Mouse (Mus musculus) liver, adult 2 months (tissue): ENCODE results near the gene Glp1r. TPM values are rescaled to one million over a fixed set of nuclear protein-coding genes. Genes with fewer than 3 reads are reported as not detected.

Experiments used
- DNase-seq: peaks from one replicate; pipeline ENCODE4 v3.0.0-alpha.2; 2011; ENCODE audit warnings: low read depth, low spot score; ENCODE audit errors: extremely low read depth
- H3K27ac ChIP-seq: fragments of 200-500 bp; replicated peaks from 2 replicates; pipeline ENCODE4 v1.5.1; 2012; ENCODE audit warnings: low read depth, mild to moderate bottlenecking, control low read depth, inconsistent platforms, low read length; ENCODE audit not compliant: insufficient read depth
- H3K27me3 ChIP-seq: fragments of 200-500 bp; 2 replicates; pipeline ENCODE4 v1.6.1; 2012; ENCODE audit warnings: mild to moderate bottlenecking, moderate library complexity, low read length, inconsistent platforms; ENCODE audit not compliant: control insufficient read depth, insufficient read depth
- H3K36me3 ChIP-seq: fragments of 200-500 bp; 2 replicates; pipeline ENCODE4 v1.6.1; 2012; ENCODE audit warnings: low read length, inconsistent platforms; ENCODE audit not compliant: control insufficient read depth, insufficient read depth
- H3K4me1 ChIP-seq: fragments of 200-500 bp; 2 replicates; pipeline ENCODE4 v1.6.1; 2011; ENCODE audit warnings: low read length; ENCODE audit not compliant: control insufficient read depth, insufficient read depth
- H3K4me3 ChIP-seq: fragments of 200-500 bp; 2 replicates; pipeline ENCODE4 v1.5.1; 2011; ENCODE audit warnings: low read depth, mild to moderate bottlenecking, control low read depth, low read length, moderate library complexity; ENCODE audit not compliant: insufficient read depth
- H3K79me2 ChIP-seq: fragments of 200-500 bp; 2 replicates; pipeline ENCODE4 v1.6.1; 2012; ENCODE audit warnings: inconsistent platforms, mild to moderate bottlenecking, low read length, moderate library complexity; ENCODE audit not compliant: control insufficient read depth, insufficient read depth
- H3K9ac ChIP-seq: fragments of 200-500 bp; 2 replicates; pipeline ENCODE4 v1.6.1; 2012; ENCODE audit warnings: low read depth, mild to moderate bottlenecking, control low read depth, inconsistent platforms, low read length
- CTCF ChIP-seq: fragments of 200-500 bp; IDR thresholded peaks from 2 replicates; pipeline ENCODE4 v1.5.1; 2011; ENCODE audit warnings: low read depth, low read length, control low read depth
- POLR2A ChIP-seq: fragments of 200-500 bp; IDR thresholded peaks from 2 replicates; pipeline ENCODE4 v1.6.1; 2011; ENCODE audit warnings: low read length, control low read depth; ENCODE audit not compliant: insufficient read depth; ENCODE audit errors: extremely low read depth
- WGBS: fragments of 180-500 bp; shearing (Covaris S2); methylation state at CpG from one replicate; pipeline ENCODE4 v1.1.7; 2018; 5-methylcytosine and 5-hydroxymethylcytosine counted together
- polyA plus RNA-seq: library from polyadenylated mRNA; depleted of rRNA; stranded (reverse); fragments of >200 nt; gene quantifications from 2 replicates; pipeline ENCODE4 v1.2.3, GENCODE M21; 2012
- total RNA-seq: library from RNA; depleted of rRNA; stranded (reverse); fragments of >200 nt; gene quantifications from 2 replicates; pipeline ENCODE4 v1.2.3, GENCODE M21; 2014

The Glp1r gene
- total and polyA plus RNA-seq, 2 experiments: 0.02 to 0.09 TPM

- Histone ChIP-seq H3K4me3 (no peak overlapping the region), H3K79me2 (no peaks in the 10 kb centered on the region), H3K27me3 (no peaks in the 10 kb centered on the region), H3K4me1 (no peaks in the 10 kb centered on the region), H3K27ac (no peak overlapping the region), H3K9ac (no peak overlapping the region), H3K36me3 (no peaks in the 10 kb centered on the region)
- peak; percentile 15 for DNase-seq
- TF ChIP-seq CTCF (no peak), POLR2A (no peak)
- 58% methylated on average over 1 of the region's 1 CpGs for WGBS
Observed at GRCm38 (mm10) chr17:30948382-30948781, 46.8 kb downstream of the Glp1r start.

GRCm38 (mm10) chr17:30950780-30951179 lies 49.2 kb downstream of the Glp1r start:
- Histone ChIP-seq H3K4me3 (no peak overlapping the region), H3K9ac (no peak overlapping the region), H3K27ac (no peak overlapping the region), H3K79me2 (no peaks in the 10 kb centered on the region), H3K36me3 (no peaks in the 10 kb centered on the region), H3K4me1 (no peaks in the 10 kb centered on the region), H3K27me3 (no peaks in the 10 kb centered on the region)
- DNase-seq: peak; percentile 33
- WGBS: 2% methylated on average over 7 of the region's 7 CpGs
- TF ChIP-seq POLR2A: no peak
- TF ChIP-seq CTCF: no peak

- Histone ChIP-seq H3K27ac (no peak overlapping the region), H3K4me3 (no peak overlapping the region), H3K79me2 (no peaks in the 10 kb centered on the region), H3K36me3 (no peaks in the 10 kb centered on the region), H3K27me3 (no peaks in the 10 kb centered on the region), H3K9ac (no peak overlapping the region), H3K4me1 (no peaks in the 10 kb centered on the region)
- no peak for DNase-seq
- TF ChIP-seq POLR2A (no peak), CTCF (no peak)
- 68% methylated on average over 8 of the region's 8 CpGs for WGBS
Observed at GRCm38 (mm10) chr17:30951600-30951999, 50.0 kb downstream of the Glp1r start.

- no peaks in the 10 kb centered on the region for H3K27me3 ChIP-seq
- H3K9ac ChIP-seq: no peak within 1 kb of the TSS
- H3K27ac ChIP-seq: no peak within 1 kb of the TSS
- H3K36me3 ChIP-seq: no peaks in the 10 kb centered on the region
- H3K4me1 ChIP-seq: no peaks in the 10 kb centered on the region
- WGBS: 64% methylated on average over 10 of the region's 10 CpGs
- no peak for DNase-seq
- H3K4me3 ChIP-seq: no peak within 1 kb of the TSS
- no peak for TF ChIP-seq POLR2A
- no peak for TF ChIP-seq CTCF
- no peaks in the 10 kb centered on the region for H3K79me2 ChIP-seq
Observed at GRCm38 (mm10) chr17:30954340-30954739, 52.7 kb downstream of the Glp1r start, which contains the start of gene Umodl1. Umodl1 (plus strand) TSS chr17:30954640.

- no peaks in the 10 kb centered on the region for H3K27me3 ChIP-seq
- no peak overlapping the region for H3K9ac ChIP-seq
- no peaks in the 10 kb centered on the region for H3K79me2 ChIP-seq
- no peak for DNase-seq
- no peaks in the 10 kb centered on the region for H3K4me1 ChIP-seq
- TF ChIP-seq POLR2A: no peak
- TF ChIP-seq CTCF: no peak
- no peaks in the 10 kb centered on the region for H3K36me3 ChIP-seq
- no peak overlapping the region for H3K4me3 ChIP-seq
- WGBS: 50% methylated on average over 7 of the region's 7 CpGs
- H3K27ac ChIP-seq: no peak overlapping the region
Observed at GRCm38 (mm10) chr17:30961936-30962592, 60.4 kb downstream of the Glp1r start.

GRCm38 (mm10) chr17:30962880-30963279 lies 61.3 kb downstream of the Glp1r start:
- no peak for DNase-seq
- no peak for TF ChIP-seq CTCF
- TF ChIP-seq POLR2A: no peak
- 34% methylated on average over 2 of the region's 2 CpGs for WGBS

More at GRCm38 (mm10) chr17:30962880-30963279, 61.3 kb downstream of the Glp1r start:
- Histone ChIP-seq H3K27ac (no peak overlapping the region), H3K36me3 (no peaks in the 10 kb centered on the region), H3K79me2 (no peaks in the 10 kb centered on the region), H3K4me1 (no peaks in the 10 kb centered on the region), H3K9ac (no peak overlapping the region), H3K27me3 (no peaks in the 10 kb centered on the region), H3K4me3 (no peak overlapping the region)
